Mouse (Mus musculus): ENCODE results near the gene Ppp6r1.

DNA sequence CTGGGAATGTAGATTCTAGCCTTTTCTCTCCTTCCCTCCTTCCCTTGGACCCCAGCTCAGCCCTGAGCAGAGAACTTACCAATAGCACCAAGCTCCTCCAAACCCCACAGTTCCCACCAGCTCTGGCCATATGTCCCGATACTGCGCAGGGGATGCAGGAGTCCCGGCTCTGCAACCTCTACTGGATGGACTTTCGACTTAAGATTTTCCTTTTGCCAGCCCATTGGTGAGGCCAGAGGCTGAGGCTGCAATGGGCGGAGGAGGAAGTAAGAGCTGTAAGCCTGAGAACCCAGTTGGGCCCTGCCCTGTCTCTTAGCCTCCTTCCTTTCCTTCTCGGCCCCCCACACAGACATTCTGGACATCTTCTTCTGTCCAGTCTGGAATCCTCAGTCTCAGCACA is 55.9 kb downstream of the Ppp6r1 start:
- TF ChIP-seq GATA1 (IDR thresholded peaks at IDR 0.05; ENCODE audit: borderline replicate concordance, low read length) (no peak), CTCF (IDR thresholded peaks at IDR 0.05; ENCODE audit: low read depth, low read length) (no peak), GATA2 (IDR thresholded peaks at IDR 0.05; ENCODE audit: borderline replicate concordance, low read depth, low read length) (no peak), POLR2AphosphoS5 (IDR thresholded peaks at IDR 0.05; ENCODE audit: insufficient replicate concordance, low read depth, low read length) (no peak), TAL1 (conservative IDR thresholded peaks at IDR 0.05; ENCODE audit: low read depth, low read length) (no peak)

Data from G1E (cell line).